Mouse (Mus musculus) liver (tissue): ENCODE measurements at regions not wholly inside any gene's neighbourhood (a gene's known extent, or its start where the extent isn't known, plus 50 kb on each side); places are given as distances from the start of the nearest gene placed in this dataset.
"Not testable (repeated sequence)": the region's sequence is repeated elsewhere in the genome, so short reads cannot be mapped to it uniquely, and the experiment has no call there.

ENCODE experiments used
- DNase-seq: peaks from one replicate; pipeline ENCODE4 v3.0.0-alpha.2; 2020; ENCODE audit warnings: mixed read lengths

- DNase-seq = no peak
These were observed 85.6 kb downstream of the Gxylt1 start for GRCm38 (mm10) chr15:93189266-93189855.

GRCm38 (mm10) chr15:93176221-93176620 lies 98.8 kb downstream of the Gxylt1 start:
- no peak for DNase-seq

GRCm38 (mm10) chr15:93168784-93169183 lies 106.2 kb downstream of the Gxylt1 start:
- DNase-seq = no peak

- DNase-seq = no peak
These were observed 107.5 kb downstream of the Gxylt1 start for GRCm38 (mm10) chr15:93167451-93167850.

GRCm38 (mm10) chr15:93161924-93162910 lies 112.8 kb downstream of the Gxylt1 start:
- no peak for DNase-seq

GRCm38 (mm10) chr15:93161329-93161728 lies 113.7 kb downstream of the Gxylt1 start:
- no peak for DNase-seq

GRCm38 (mm10) chr15:93155756-93156155 lies 119.2 kb downstream of the Gxylt1 start:
- DNase-seq = no peak

- DNase-seq = no peak
These were observed 121.0 kb downstream of the Gxylt1 start for GRCm38 (mm10) chr15:93154022-93154421.

- no peak for DNase-seq
These were observed 130.1 kb downstream of the Gxylt1 start for GRCm38 (mm10) chr15:93144899-93145298.

GRCm38 (mm10) chr15:93144264-93144663 lies 130.7 kb downstream of the Gxylt1 start:
- DNase-seq = no peak

GRCm38 (mm10) chr15:93133379-93133778 lies 141.6 kb downstream of the Gxylt1 start:
- no peak for DNase-seq

GRCm38 (mm10) chr15:93131056-93131455 lies 143.9 kb downstream of the Gxylt1 start:
- DNase-seq = no peak

GRCm38 (mm10) chr15:93125261-93125660 lies 149.7 kb downstream of the Gxylt1 start:
- DNase-seq = no peak

GRCm38 (mm10) chr15:93121156-93121555 lies 153.8 kb downstream of the Gxylt1 start:
- no peak for DNase-seq

- DNase-seq = not testable (repeated sequence)
These were observed 157.2 kb downstream of the Gxylt1 start for GRCm38 (mm10) chr15:93117806-93118205.

GRCm38 (mm10) chr15:93115674-93116102 lies 159.3 kb downstream of the Gxylt1 start:
- peak; percentile 15 for DNase-seq

- no peak for DNase-seq
These were observed 170.0 kb downstream of the Gxylt1 start for GRCm38 (mm10) chr15:93104936-93105335.

- DNase-seq = no peak
These were observed 171.6 kb downstream of the Gxylt1 start for GRCm38 (mm10) chr15:93103426-93103825.

GRCm38 (mm10) chr15:93101881-93102280 lies 173.1 kb downstream of the Gxylt1 start:
- DNase-seq = no peak

- no peak for DNase-seq
These were observed 174.1 kb downstream of the Gxylt1 start for GRCm38 (mm10) chr15:93100837-93101236.

- DNase-seq = no peak
These were observed 175.1 kb downstream of the Gxylt1 start for GRCm38 (mm10) chr15:93099840-93100239.

GRCm38 (mm10) chr15:93096335-93096734 lies 178.6 kb downstream of the Gxylt1 start:
- no peak for DNase-seq

- DNase-seq = no peak
These were observed 179.8 kb downstream of the Gxylt1 start for GRCm38 (mm10) chr15:93095224-93095623.
